Mouse (Mus musculus) hindbrain, postnatal 0 days (tissue): ENCODE measurements around the gene Gm49380. TPM values are rescaled to one million over a fixed set of nuclear protein-coding genes. Genes with fewer than 3 reads are reported as not detected.
A peak's percentile ranks its signal among the peaks of the same experiment; 100 is the strongest.

Source experiments
- ATAC-seq: fragments of 200-750 bp; cut with Nextera tagmentation; 2 replicates; pipeline ENCODE4 v1.8.0; 2017; ENCODE audit warnings: mild to moderate bottlenecking, moderate TSS enrichment, moderate library complexity
- DNase-seq: peaks from one replicate; pipeline ENCODE4 v3.0.0-alpha.2; 2015; ENCODE audit warnings: low spot score
- H3K27ac ChIP-seq: fragments of 300-500 bp; sonication (generic); 2 replicates; pipeline ENCODE4 v1.5.1; 2014; ENCODE audit warnings: mild to moderate bottlenecking
- H3K27me3 ChIP-seq: fragments of 300-500 bp; sonication (generic); 2 replicates; pipeline ENCODE4 v1.6.1; 2014; ENCODE audit warnings: low read length, mixed read lengths; ENCODE audit not compliant: insufficient read depth
- H3K36me3 ChIP-seq: fragments of 300-500 bp; sonication (generic); 2 replicates; pipeline ENCODE4 v1.6.1; 2014; ENCODE audit warnings: low read length, mixed read lengths; ENCODE audit not compliant: insufficient read depth
- H3K4me1 ChIP-seq: fragments of 300-500 bp; sonication (generic); 2 replicates; pipeline ENCODE4 v1.6.1; 2014; ENCODE audit warnings: antibody characterized with exemption, low read length, mixed read lengths; ENCODE audit not compliant: insufficient read depth
- H3K4me2 ChIP-seq: fragments of 300-500 bp; sonication (generic); 2 replicates; pipeline ENCODE4 v1.6.1; 2014; ENCODE audit warnings: low read depth, mild to moderate bottlenecking, low read length, moderate library complexity, mixed read lengths
- H3K4me3 ChIP-seq: fragments of 300-500 bp; sonication (generic); 2 replicates; pipeline ENCODE4 v1.5.1; 2014; ENCODE audit warnings: low read length
- H3K9ac ChIP-seq: fragments of 300-500 bp; sonication (generic); replicated peaks from 2 replicates; pipeline ENCODE4 v1.6.1; 2014; ENCODE audit warnings: mild to moderate bottlenecking, low read length, moderate library complexity, mixed read lengths
- H3K9me3 ChIP-seq: fragments of 300-500 bp; sonication (generic); 2 replicates; pipeline ENCODE4 v1.6.1; 2016; ENCODE audit warnings: low read length, mixed read lengths
- CTCF ChIP-seq: IDR thresholded peaks from 2 replicates; pipeline ENCODE4 v1.5.1; 2016; ENCODE audit warnings: antibody characterized with exemption, control low read depth, low read depth
- WGBS: fragments of 180-500 bp; shearing (Covaris S2); extraction: QIAGEN DNeasy Blood & Tissue Kit; methylation state at CpG from one replicate; pipeline ENCODE4 v1.1.7; 2014; 5-methylcytosine and 5-hydroxymethylcytosine counted together
- polyA plus RNA-seq: library from polyadenylated mRNA; unstranded; fragments of >200 nt; fragmentation: Nextera tagmentation; extraction: Ambion mirVana; gene quantifications from 2 replicates; pipeline ENCODE4 v1.2.1, GENCODE M21; 2015
- total RNA-seq: library from RNA; depleted of rRNA; stranded (reverse); fragments of >200 nt; gene quantifications from 2 replicates; pipeline ENCODE4 v1.2.3, GENCODE M21; 2014

The Gm49380 gene
- total and polyA plus RNA-seq, 2 experiments from 2014 or later: not detected

DNA sequence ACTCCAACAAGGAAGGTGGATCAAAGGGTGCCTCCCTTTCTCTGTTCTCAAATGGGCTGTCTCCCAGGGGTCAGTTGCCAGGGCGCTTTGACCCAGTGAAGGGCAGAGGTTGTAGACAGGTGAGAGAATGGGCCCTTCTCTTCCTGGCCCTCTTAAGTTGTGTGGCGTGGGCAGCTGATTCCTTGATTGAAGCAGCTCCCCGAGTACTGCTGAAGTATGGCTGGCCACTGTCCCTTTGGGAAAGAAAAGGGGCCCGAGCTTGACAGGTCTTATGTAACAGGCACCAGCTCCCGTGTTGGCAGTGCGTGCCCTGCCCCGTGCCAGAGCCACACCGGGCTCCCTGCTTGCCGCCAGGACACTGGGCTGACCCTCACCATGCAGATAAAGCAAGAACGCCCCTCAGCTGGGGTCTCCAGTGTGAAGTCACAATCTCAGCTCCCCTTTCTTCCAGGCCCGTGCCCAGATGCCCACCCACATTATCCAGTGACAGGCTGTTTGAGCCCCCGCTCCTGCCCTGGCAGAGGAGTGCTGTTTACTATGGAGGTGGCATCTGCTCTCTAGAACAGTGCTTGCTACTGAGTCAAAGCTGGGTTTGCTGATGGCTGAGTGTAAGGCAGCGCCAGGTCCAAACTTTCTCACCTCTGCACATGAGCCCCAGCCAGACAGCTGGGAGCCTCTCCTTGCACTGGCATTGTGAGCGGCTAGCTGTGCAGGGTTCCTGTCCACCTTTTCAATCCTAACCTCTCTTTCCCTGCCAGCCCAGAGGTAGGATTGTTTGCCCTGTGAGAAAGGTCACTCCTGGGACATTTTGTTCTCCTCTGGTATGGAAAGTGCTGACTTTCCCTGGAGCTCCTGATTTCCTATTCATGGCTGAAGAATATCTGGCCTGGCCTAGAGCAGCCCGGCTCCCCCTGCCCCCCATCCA lies 27.3 kb downstream of the Gm49380 start:
- peak overlapping the region; percentile 93 for H3K4me2 ChIP-seq
- 53% methylated on average over 15 of the region's 15 CpGs for WGBS
- H3K9me3 ChIP-seq: no peaks in the 10 kb centered on the region
- H3K4me3 ChIP-seq: peak overlapping the region; percentile 57
- H3K36me3 ChIP-seq: no peaks in the 10 kb centered on the region
- peaks cover 22% of the 10 kb centered on the region for H3K4me1 ChIP-seq
- ATAC-seq (0 out of 2 replicates have a peak, but pooled peaks have one; percentile 13), DNase-seq (peak; percentile 36)
- TF ChIP-seq CTCF: no peak
- peak overlapping the region; percentile 42; the same call in 1 of the 2 replicates for H3K27ac ChIP-seq
- no peak overlapping the region for H3K9ac ChIP-seq
- peaks cover 14% of the 10 kb centered on the region; the same call in 1 of the 2 replicates for H3K27me3 ChIP-seq

DNA sequence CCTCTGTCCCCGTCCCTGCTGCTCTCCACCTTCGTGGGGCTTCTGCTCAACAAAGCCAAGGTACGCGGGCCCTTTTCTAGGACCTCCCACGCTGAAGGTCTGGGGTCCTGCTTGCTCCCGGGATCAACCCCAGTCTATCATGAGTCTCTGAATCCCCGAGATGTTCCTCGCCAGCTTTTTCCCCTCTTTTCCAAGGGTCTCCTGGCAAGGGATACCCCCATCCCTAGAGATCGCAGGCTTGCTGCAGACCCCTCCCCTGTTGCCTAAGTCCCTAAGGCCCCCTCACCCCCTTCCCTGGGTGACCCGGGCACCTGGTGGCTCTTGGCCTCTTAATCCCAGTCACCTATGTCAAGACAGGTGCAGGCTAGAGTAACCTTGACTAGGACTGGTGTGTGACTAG lies 28.0 kb downstream of the Gm49380 start:
- Histone ChIP-seq H3K36me3 (no peaks in the 10 kb centered on the region), H3K4me2 (peak overlapping the region; percentile 93), H3K27ac (no peak overlapping the region), H3K4me1 (peaks cover 22% of the 10 kb centered on the region), H3K9me3 (no peaks in the 10 kb centered on the region), H3K4me3 (peak overlapping the region; percentile 57), H3K9ac (peak overlapping the region; percentile 57), H3K27me3 (peaks cover 14% of the 10 kb centered on the region; the same call in 1 of the 2 replicates)
- DNase-seq (no peak), ATAC-seq (no peak)
- no peak for TF ChIP-seq CTCF
- WGBS: 6% methylated on average over 10 of the region's 10 CpGs

DNA sequence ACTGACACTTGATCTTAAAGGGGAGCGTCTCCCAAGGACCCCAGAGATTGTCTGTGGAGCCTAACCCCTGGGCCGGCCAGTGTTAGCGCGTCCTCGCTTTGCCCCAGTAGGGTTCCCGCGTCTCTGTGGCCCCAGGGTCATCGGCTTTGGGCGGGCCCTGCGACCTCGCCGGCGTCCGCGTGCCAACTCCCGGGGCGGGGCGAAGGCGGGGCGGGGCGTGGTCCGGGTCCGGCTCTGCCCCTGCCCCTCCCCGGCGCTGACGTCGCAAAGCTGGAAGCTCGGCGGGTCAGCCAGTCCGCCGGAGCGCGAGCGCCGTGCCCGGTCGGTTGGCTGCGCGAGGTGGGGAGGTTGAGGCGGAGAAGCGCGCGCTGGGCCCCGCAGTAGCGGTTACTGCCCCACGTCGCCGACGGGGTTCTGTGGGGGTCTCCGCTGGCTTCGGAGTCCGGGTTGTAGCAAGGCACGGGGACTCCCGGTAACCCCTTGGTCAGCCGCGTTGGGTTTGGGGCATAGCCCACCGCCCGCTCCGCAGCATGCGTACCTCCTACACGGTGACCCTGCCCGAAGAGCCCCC lies 28.6 kb downstream of the Gm49380 start:
- H3K27me3 ChIP-seq: peaks cover 14% of the 10 kb centered on the region; the same call in 1 of the 2 replicates
- TF ChIP-seq CTCF: no peak
- peak; percentile 54 for ATAC-seq
- peak overlapping the region; percentile 93 for H3K4me2 ChIP-seq
- peaks cover 22% of the 10 kb centered on the region for H3K4me1 ChIP-seq
- H3K9ac ChIP-seq: peak overlapping the region; percentile 57
- no peak overlapping the region for H3K27ac ChIP-seq
- H3K4me3 ChIP-seq: peak overlapping the region; percentile 57
- no peaks in the 10 kb centered on the region for H3K36me3 ChIP-seq
- WGBS: under 1% methylated on average over 54 of the region's 62 CpGs
- H3K9me3 ChIP-seq: no peaks in the 10 kb centered on the region
- peak; percentile 80 for DNase-seq

DNA sequence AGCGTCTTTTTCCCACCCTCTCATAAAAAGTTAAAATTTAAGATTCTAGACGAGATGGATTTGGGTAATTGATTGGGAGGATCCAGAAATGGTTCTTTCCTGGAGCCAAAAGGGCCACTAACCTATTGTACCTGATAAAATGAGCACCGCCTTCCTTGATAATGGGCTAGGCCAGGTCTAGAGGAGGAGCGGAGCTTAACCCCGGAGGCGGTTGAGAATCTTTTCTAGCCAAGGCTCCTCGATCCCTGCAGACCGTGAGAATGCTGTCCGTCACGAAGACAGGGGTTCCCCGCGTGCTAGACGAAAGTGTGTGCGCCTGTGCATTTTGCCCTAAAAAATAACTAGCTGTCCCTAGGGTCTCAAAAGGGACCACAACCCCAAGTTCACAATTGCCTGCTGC lies 29.1 kb downstream of the Gm49380 start:
- Histone ChIP-seq H3K27me3 (peaks cover 14% of the 10 kb centered on the region; the same call in 1 of the 2 replicates), H3K4me2 (peak overlapping the region; percentile 93), H3K9ac (peak overlapping the region; percentile 57; the same call in 1 of the 2 replicates), H3K36me3 (no peaks in the 10 kb centered on the region), H3K9me3 (no peaks in the 10 kb centered on the region), H3K4me1 (peaks cover 22% of the 10 kb centered on the region), H3K27ac (no peak overlapping the region), H3K4me3 (peak overlapping the region; percentile 57)
- 6% methylated on average over 14 of the region's 14 CpGs for WGBS
- ATAC-seq (no peak), DNase-seq (peak; percentile 19)
- TF ChIP-seq CTCF: no peak

DNA sequence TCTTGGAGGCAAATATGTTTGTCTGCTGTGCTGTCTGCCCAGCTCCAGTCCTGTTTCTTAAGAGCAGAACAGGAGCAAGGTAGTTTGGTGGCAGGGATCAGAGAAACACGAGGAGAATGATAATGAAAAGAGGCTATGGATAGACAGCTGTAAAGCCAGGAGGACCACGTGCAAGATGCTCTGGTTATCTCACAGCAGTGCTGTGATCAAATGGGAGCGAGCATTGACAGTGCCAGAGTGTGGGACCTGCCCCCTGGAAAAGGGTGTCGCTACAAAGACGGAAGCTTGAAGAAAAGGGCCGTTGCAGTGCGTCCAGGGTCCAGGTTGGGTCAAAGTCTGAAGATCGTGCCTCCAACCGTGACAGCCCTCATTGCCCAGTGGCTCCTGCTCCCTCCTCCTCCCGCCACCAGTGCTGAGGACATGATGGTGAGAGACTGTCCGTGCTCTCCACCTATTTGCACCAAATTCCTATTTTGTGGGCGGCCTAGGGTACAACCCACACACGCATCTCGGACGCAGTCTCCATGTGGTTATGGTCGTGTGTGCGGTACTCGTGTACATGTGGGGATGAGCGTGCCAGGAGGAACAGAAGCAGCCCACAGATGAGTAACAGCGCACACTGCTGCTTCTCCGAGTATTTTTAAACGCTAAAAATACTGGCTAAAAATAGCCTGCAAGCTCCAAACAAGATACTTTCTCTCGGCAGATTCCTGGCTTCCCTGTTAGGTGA lies 29.7 kb downstream of the Gm49380 start:
- ATAC-seq (no peak), DNase-seq (peak; percentile 33)
- WGBS: 20% methylated on average over 23 of the region's 23 CpGs
- Histone ChIP-seq H3K27ac (no peak overlapping the region), H3K9me3 (no peaks in the 10 kb centered on the region), H3K36me3 (no peaks in the 10 kb centered on the region), H3K27me3 (peaks cover 14% of the 10 kb centered on the region; the same call in 1 of the 2 replicates), H3K4me3 (peak overlapping the region; percentile 57), H3K9ac (no peak overlapping the region; the same call in 1 of the 2 replicates), H3K4me1 (peaks cover 22% of the 10 kb centered on the region), H3K4me2 (peak overlapping the region; percentile 93)
- no peak for TF ChIP-seq CTCF

DNA sequence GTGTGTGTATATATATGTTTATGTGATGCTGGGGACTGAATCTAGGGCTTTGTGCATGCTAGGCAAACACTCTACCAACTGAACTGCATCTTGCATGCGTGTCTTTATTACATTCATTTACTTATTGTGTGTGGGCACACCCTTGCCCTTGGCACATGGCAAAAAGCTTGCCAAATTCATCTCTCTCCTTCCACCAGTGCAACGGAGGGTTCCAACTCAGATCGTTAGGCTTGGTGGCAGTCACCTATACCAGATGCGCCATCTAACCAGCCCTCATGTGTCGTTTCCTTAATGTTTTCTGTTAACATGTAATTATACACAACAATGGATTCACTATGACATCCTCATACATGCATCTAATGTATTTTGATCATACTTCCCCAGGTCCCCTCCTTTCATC lies 31.0 kb downstream of the Gm49380 start:
- no peak overlapping the region for H3K4me2 ChIP-seq
- H3K36me3 ChIP-seq: no peaks in the 10 kb centered on the region
- peaks cover 7% of the 10 kb centered on the region; the same call in 1 of the 2 replicates for H3K27me3 ChIP-seq
- H3K27ac ChIP-seq: no peak overlapping the region
- no peaks in the 10 kb centered on the region for H3K9me3 ChIP-seq
- no peak for DNase-seq
- no peak for TF ChIP-seq CTCF
- H3K4me1 ChIP-seq: peaks cover 14% of the 10 kb centered on the region
- no peak overlapping the region for H3K4me3 ChIP-seq
- 81% methylated on average over 5 of the region's 5 CpGs for WGBS
- H3K9ac ChIP-seq: no peak overlapping the region
- ATAC-seq: no peak
